Mouse (Mus musculus) hindbrain, postnatal 0 days (tissue): ENCODE data around the gene Stat6. TPM values are rescaled to one million over a fixed set of nuclear protein-coding genes. Genes with fewer than 3 reads are reported as not detected.
A peak's percentile ranks its signal among the peaks of the same experiment; 100 is the strongest.

Experiments used
- ATAC-seq: fragments of 200-750 bp; cut with Nextera tagmentation; 2 replicates; pipeline ENCODE4 v1.8.0; 2017; ENCODE audit warnings: mild to moderate bottlenecking, moderate TSS enrichment, moderate library complexity
- DNase-seq: peaks from one replicate; pipeline ENCODE4 v3.0.0-alpha.2; 2015; ENCODE audit warnings: low spot score
- H3K27ac ChIP-seq: fragments of 300-500 bp; sonication (generic); 2 replicates; pipeline ENCODE4 v1.5.1; 2014; ENCODE audit warnings: mild to moderate bottlenecking
- H3K27me3 ChIP-seq: fragments of 300-500 bp; sonication (generic); 2 replicates; pipeline ENCODE4 v1.6.1; 2014; ENCODE audit warnings: low read length, mixed read lengths; ENCODE audit not compliant: insufficient read depth
- H3K36me3 ChIP-seq: fragments of 300-500 bp; sonication (generic); 2 replicates; pipeline ENCODE4 v1.6.1; 2014; ENCODE audit warnings: low read length, mixed read lengths; ENCODE audit not compliant: insufficient read depth
- H3K4me1 ChIP-seq: fragments of 300-500 bp; sonication (generic); 2 replicates; pipeline ENCODE4 v1.6.1; 2014; ENCODE audit warnings: antibody characterized with exemption, low read length, mixed read lengths; ENCODE audit not compliant: insufficient read depth
- H3K4me2 ChIP-seq: fragments of 300-500 bp; sonication (generic); 2 replicates; pipeline ENCODE4 v1.6.1; 2014; ENCODE audit warnings: low read depth, mild to moderate bottlenecking, low read length, moderate library complexity, mixed read lengths
- H3K4me3 ChIP-seq: fragments of 300-500 bp; sonication (generic); 2 replicates; pipeline ENCODE4 v1.5.1; 2014; ENCODE audit warnings: low read length
- H3K9ac ChIP-seq: fragments of 300-500 bp; sonication (generic); replicated peaks from 2 replicates; pipeline ENCODE4 v1.6.1; 2014; ENCODE audit warnings: mild to moderate bottlenecking, low read length, moderate library complexity, mixed read lengths
- H3K9me3 ChIP-seq: fragments of 300-500 bp; sonication (generic); 2 replicates; pipeline ENCODE4 v1.6.1; 2016; ENCODE audit warnings: low read length, mixed read lengths
- CTCF ChIP-seq: IDR thresholded peaks from 2 replicates; pipeline ENCODE4 v1.5.1; 2016; ENCODE audit warnings: antibody characterized with exemption, control low read depth, low read depth
- WGBS: fragments of 180-500 bp; shearing (Covaris S2); extraction: QIAGEN DNeasy Blood & Tissue Kit; methylation state at CpG from one replicate; pipeline ENCODE4 v1.1.7; 2014; 5-methylcytosine and 5-hydroxymethylcytosine counted together
- polyA plus RNA-seq: library from polyadenylated mRNA; unstranded; fragments of >200 nt; fragmentation: Nextera tagmentation; extraction: Ambion mirVana; gene quantifications from 2 replicates; pipeline ENCODE4 v1.2.1, GENCODE M21; 2015
- total RNA-seq: library from RNA; depleted of rRNA; stranded (reverse); fragments of >200 nt; gene quantifications from 2 replicates; pipeline ENCODE4 v1.2.3, GENCODE M21; 2014

Stat6 gene
- total and polyA plus RNA-seq, 2 experiments from 2014 or later: 4.7 to 5.3 TPM

- Histone ChIP-seq H3K27me3 (no peaks in the 10 kb centered on the region), H3K27ac (peak overlapping the region; percentile 71; the same call in 1 of the 2 replicates), H3K4me2 (no peak overlapping the region), H3K9ac (no peak overlapping the region), H3K4me3 (no peak overlapping the region), H3K9me3 (no peaks in the 10 kb centered on the region), H3K4me1 (peaks cover 16% of the 10 kb centered on the region; the same call in 1 of the 2 replicates), H3K36me3 (peaks cover 33% of the 10 kb centered on the region)
- TF ChIP-seq CTCF: no peak
- 85% methylated on average over 11 of the region's 11 CpGs for WGBS
- no peak for DNase-seq
- no peak for ATAC-seq
Observed at GRCm38 (mm10) chr10:127599252-127599651, 43.5 kb upstream of the Stat6 start.

- peak; percentile 33; the same call in 1 of the 2 replicates for ATAC-seq
- no peak for TF ChIP-seq CTCF
- Histone ChIP-seq H3K4me3 (no peak overlapping the region), H3K9me3 (no peaks in the 10 kb centered on the region), H3K27ac (peak overlapping the region; percentile 71), H3K4me1 (peaks cover 16% of the 10 kb centered on the region; the same call in 1 of the 2 replicates), H3K9ac (no peak overlapping the region), H3K36me3 (peaks cover 31% of the 10 kb centered on the region), H3K27me3 (no peaks in the 10 kb centered on the region), H3K4me2 (no peak overlapping the region)
- peak; percentile 43 for DNase-seq
- WGBS: 52% methylated on average over 17 of the region's 17 CpGs
Observed at GRCm38 (mm10) chr10:127599779-127600541, 42.8 kb upstream of the Stat6 start.

- ATAC-seq: no peak
- 91% methylated on average over 6 of the region's 6 CpGs for WGBS
- DNase-seq: no peak
- Histone ChIP-seq H3K9me3 (no peaks in the 10 kb centered on the region), H3K36me3 (peaks cover 41% of the 10 kb centered on the region), H3K4me1 (peaks cover 8% of the 10 kb centered on the region; the same call in 1 of the 2 replicates), H3K4me3 (no peak overlapping the region), H3K27me3 (no peaks in the 10 kb centered on the region), H3K4me2 (no peak overlapping the region), H3K27ac (no peak overlapping the region), H3K9ac (no peak overlapping the region)
- no peak for TF ChIP-seq CTCF
Observed at GRCm38 (mm10) chr10:127602194-127602593, 40.6 kb upstream of the Stat6 start.

- H3K9ac ChIP-seq: no peak overlapping the region
- no peak overlapping the region for H3K27ac ChIP-seq
- 77% methylated on average over 13 of the region's 13 CpGs for WGBS
- H3K27me3 ChIP-seq: no peaks in the 10 kb centered on the region
- H3K4me1 ChIP-seq: peaks cover 6% of the 10 kb centered on the region; the same call in 1 of the 2 replicates
- no peak for TF ChIP-seq CTCF
- ATAC-seq (no peak), DNase-seq (no peak)
- H3K4me2 ChIP-seq: no peak overlapping the region
- H3K9me3 ChIP-seq: no peaks in the 10 kb centered on the region
- peaks cover 48% of the 10 kb centered on the region for H3K36me3 ChIP-seq
- H3K4me3 ChIP-seq: no peak overlapping the region
Observed at GRCm38 (mm10) chr10:127603437-127604371, 39.1 kb upstream of the Stat6 start.

GRCm38 (mm10) chr10:127604465-127605250, 38.1 kb upstream of the Stat6 start:
- H3K4me3 ChIP-seq: no peak overlapping the region
- peaks cover 57% of the 10 kb centered on the region for H3K36me3 ChIP-seq
- TF ChIP-seq CTCF: no peak
- ATAC-seq (peak; percentile 19; the same call in 1 of the 2 replicates), DNase-seq (peak; percentile 33)
- H3K9me3 ChIP-seq: no peaks in the 10 kb centered on the region
- H3K27ac ChIP-seq: no peak overlapping the region
- H3K27me3 ChIP-seq: no peaks in the 10 kb centered on the region
- 54% methylated on average over 15 of the region's 15 CpGs for WGBS
- H3K4me1 ChIP-seq: peaks cover 5% of the 10 kb centered on the region; the same call in 1 of the 2 replicates
- H3K9ac ChIP-seq: no peak overlapping the region
- no peak overlapping the region for H3K4me2 ChIP-seq

GRCm38 (mm10) chr10:127605251-127605547, 37.6 kb upstream of the Stat6 start:
- Histone ChIP-seq H3K9me3 (no peaks in the 10 kb centered on the region), H3K4me2 (no peak overlapping the region), H3K9ac (no peak overlapping the region), H3K27ac (no peak overlapping the region), H3K4me1 (no peaks in the 10 kb centered on the region), H3K4me3 (no peak overlapping the region), H3K27me3 (no peaks in the 10 kb centered on the region), H3K36me3 (peaks cover 62% of the 10 kb centered on the region)
- WGBS: 79% methylated on average over 8 of the region's 8 CpGs
- DNase-seq (no peak), ATAC-seq (no peak)
- no peak for TF ChIP-seq CTCF
